Mouse (Mus musculus) liver, embryonic 16.5 days (tissue): ENCODE data around the gene Cabs1. TPM values are rescaled to one million over a fixed set of nuclear protein-coding genes. Genes with fewer than 3 reads are reported as not detected.

ENCODE experiments used
- polyA plus RNA-seq: library from polyadenylated mRNA; unstranded; fragments of >200 nt; fragmentation: Nextera tagmentation; extraction: Ambion mirVana; gene quantifications from 2 replicates; pipeline ENCODE4 v1.2.1, GENCODE M21; 2015

Gene Cabs1
- polyA plus RNA-seq, 1 experiment from 2014 or later: not detected

Other genes starting within 250 kb of the Cabs1 start
- not detected in 2 replicates for gene Csn1s2a, start 204.9 kb upstream of the Cabs1 start, polyA plus RNA-seq
- not detected in 2 replicates for gene Csn1s2b, start 171.4 kb upstream of the Cabs1 start, polyA plus RNA-seq
- gene Prr27, start 153.8 kb upstream of the Cabs1 start, polyA plus RNA-seq: not detected in 2 replicates
- gene Odam, start 94.4 kb upstream of the Cabs1 start, polyA plus RNA-seq: not detected in 2 replicates
- not detected in 2 replicates for gene Csn3, start 53.9 kb upstream of the Cabs1 start, polyA plus RNA-seq
- gene 2310003L06Rik, start 10.0 kb upstream of the Cabs1 start, polyA plus RNA-seq: not detected in 2 replicates
- not detected in 2 replicates for gene Gm28434, start 9.9 kb upstream of the Cabs1 start, polyA plus RNA-seq
- not detected in 2 replicates for gene Smr3a, start 23.1 kb downstream of the Cabs1 start, polyA plus RNA-seq
- gene Smr2, start 107.1 kb downstream of the Cabs1 start, polyA plus RNA-seq: not detected in 2 replicates
- gene Gm11116, start 132.1 kb downstream of the Cabs1 start, polyA plus RNA-seq: not detected in 2 replicates
- gene Gm11115, start 174.7 kb downstream of the Cabs1 start, polyA plus RNA-seq: not detected in 2 replicates